Mouse (Mus musculus): ENCODE results near the gene Wdr12. TPM values are rescaled to one million over a fixed set of nuclear protein-coding genes. Genes with fewer than 3 reads are reported as not detected.

The Wdr12 gene
- total RNA-seq, 1 experiment from 2014 or later, result 18.6 TPM

Other genes with a start within 250 kb of the Wdr12 start
- gene Fam117b, start 185.6 kb downstream of the Wdr12 start, total RNA-seq (2017), result 45.4 TPM in 2 replicates
- gene Ica1l, start 55.5 kb downstream of the Wdr12 start, total RNA-seq (2017), result 1.4 TPM in 1 of 2 replicates, not detected in the other
- 13.8 and 20.1 TPM in 2 replicates for gene Carf, start 398 bp downstream of the Wdr12 start, total RNA-seq (2017)
- gene Nbeal1, start 82.0 kb upstream of the Wdr12 start, total RNA-seq (2017), result 33.4 and 34.4 TPM in 2 replicates
- 11.7 and 12.5 TPM in 2 replicates for gene Cyp20a1, start 244.7 kb upstream of the Wdr12 start, total RNA-seq (2017)

All from neutrophil, adult 5-6 weeks (primary cell).